Mouse (Mus musculus) lung, adult 10 weeks (tissue): Measurements from ENCODE around the gene Zc2hc1b. TPM values are rescaled to one million over a fixed set of nuclear protein-coding genes. Genes with fewer than 3 reads are reported as not detected.

Source experiments
- polyA plus RNA-seq: library from polyadenylated mRNA; stranded (reverse); fragments of 350-450 nt; fragmentation: Illumina TruSeq; extraction: RNeasy Lipid Tissue Mini Kit (QIAGEN cat#74804); gene quantifications from one replicate; pipeline ENCODE4 v1.2.3, GENCODE M21; 2014; ENCODE audit warnings: low read depth, low replicate concordance; ENCODE audit not compliant: insufficient read depth

Gene Zc2hc1b
- not detected for polyA plus RNA-seq

DNA sequence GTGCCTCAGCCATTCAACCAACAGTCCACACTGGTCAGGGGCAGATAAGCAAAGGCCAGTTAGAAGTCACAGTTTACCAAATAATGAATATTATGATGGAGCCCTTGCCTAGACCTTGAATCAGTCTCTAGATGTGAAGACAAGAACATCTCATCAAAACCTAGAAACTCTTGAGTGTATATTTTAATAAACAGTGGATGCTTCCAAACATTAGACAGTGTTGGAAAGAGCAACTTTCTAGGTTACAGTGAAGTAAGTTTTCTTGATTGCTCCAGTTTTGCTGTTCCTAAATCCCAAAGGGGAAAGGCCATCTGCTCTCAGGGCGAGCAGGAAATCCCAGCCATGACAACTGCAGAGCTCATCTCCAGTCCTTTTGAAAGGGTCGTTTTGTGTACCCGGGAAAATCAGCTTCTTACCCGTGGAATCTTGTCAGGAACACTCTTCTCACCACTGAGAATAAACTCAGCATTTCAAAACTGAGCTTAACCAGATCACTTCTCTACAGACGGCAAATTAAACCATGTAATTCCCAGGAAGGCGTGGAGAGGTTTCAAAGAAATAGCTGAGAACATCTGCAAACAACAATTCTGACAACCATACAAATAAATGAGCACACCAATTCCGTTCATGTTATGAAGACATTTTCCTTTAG, at the start of gene Zc2hc1b:
Gene Zc2hc1b, minus strand, starts transcription at position 51 of the 652 bp plus-strand sequence.

DNA sequence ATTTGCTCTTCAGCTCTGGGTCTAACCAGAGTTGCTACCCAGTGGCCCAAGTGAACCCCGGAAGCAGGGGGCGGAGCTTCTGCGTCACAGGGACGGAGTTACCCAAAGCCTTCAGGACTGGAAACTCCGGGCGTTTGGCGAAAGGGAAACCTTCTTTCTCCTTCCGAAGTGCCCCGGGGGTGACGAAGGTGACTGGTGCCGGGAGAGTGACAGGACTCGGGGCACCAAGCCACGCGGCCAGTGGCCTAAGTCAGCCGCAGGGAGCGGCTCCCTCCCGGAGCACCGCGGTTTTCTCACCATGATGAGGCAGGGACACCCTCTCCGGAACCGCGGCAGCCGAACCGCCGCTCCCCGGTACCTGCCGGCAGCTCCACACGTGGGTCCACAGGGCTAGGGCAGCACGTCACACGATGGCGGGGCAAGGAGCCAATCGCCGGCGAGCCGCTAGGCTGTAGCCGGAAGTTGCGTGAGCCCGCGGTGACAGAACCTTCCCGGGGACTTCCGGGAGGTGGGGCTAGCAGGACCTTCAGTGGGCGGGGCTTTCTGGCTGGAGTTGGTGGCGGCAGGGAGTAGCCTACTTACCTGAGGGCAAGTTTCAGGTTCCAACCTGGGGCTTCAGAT, 15.0 kb upstream of the Zc2hc1b start, which contains the start of gene Ltv1:
Gene Ltv1, minus strand, starts transcription at position 438 of the 621 bp plus-strand sequence.

Other genes starting within 250 kb of the Zc2hc1b start
- gene Stx11, start 213.7 kb downstream of the Zc2hc1b start, polyA plus RNA-seq = 7.6 TPM
- gene Sf3b5, start 172.7 kb downstream of the Zc2hc1b start, polyA plus RNA-seq = 19.1 TPM
- gene Plagl1, start 117.5 kb downstream of the Zc2hc1b start, polyA plus RNA-seq = 7.6 TPM
- 15.8 TPM for gene Ltv1, start 15.1 kb upstream of the Zc2hc1b start, polyA plus RNA-seq